Mouse (Mus musculus): Measurements from ENCODE around the gene Olfr295. TPM values are rescaled to one million over a fixed set of nuclear protein-coding genes. Genes with fewer than 3 reads are reported as not detected.

The Olfr295 gene
- not detected in 2 replicates for polyA plus RNA-seq (2014; fragmentation: Nextera tagmentation; extraction: Ambion mirVana)

DNA sequence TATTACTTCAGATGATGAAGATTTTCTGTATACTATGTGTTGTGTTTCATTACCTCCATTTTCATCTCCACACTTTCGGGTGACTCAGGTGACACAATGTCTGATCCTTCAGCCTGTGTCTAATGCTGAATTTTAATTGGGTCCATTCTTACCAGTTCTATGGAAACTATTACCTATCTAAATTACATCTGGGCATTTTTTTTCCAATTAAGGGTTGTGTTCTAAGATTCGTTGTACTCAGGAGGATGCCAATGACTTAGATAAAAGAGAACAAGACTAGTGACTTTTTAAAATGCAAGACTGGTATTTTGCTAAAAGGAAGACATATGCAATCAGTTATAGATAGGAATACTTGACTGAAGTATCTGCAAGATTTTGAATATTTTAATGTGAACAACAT is at the start of gene Olfr295:
Gene Olfr295, plus strand, starts transcription at position 301 of the 400 bp plus-strand sequence.
- no peak within 1 kb of the TSS for H3K27ac ChIP-seq (ENCODE audit: low read depth, low read length)
- no peak within 1 kb of the TSS for H3K4me3 ChIP-seq (ENCODE audit: low read depth, low read length)
- H3K9me3 ChIP-seq (ENCODE audit: control insufficient read depth, low read length) = no peaks in the 10 kb centered on the region
- H3K4me2 ChIP-seq (ENCODE audit: low read depth, low read length) = no peak within 1 kb of the TSS
- no peaks in the 10 kb centered on the region for H3K27me3 ChIP-seq (ENCODE audit: control insufficient read depth, insufficient read depth, low read length)
- no peaks in the 10 kb centered on the region for H3K4me1 ChIP-seq (ENCODE audit: control insufficient read depth, insufficient read depth, low read length)
- whole genome bisulfite sequencing = 85% methylated on average over 2 of the region's 2 CpGs
- ATAC-seq (ENCODE audit: low read depth) = no peak
- H3K36me3 ChIP-seq (ENCODE audit: control insufficient read depth, insufficient read depth, low read length) = no peaks in the 10 kb centered on the region
- H3K9ac ChIP-seq (replicated peaks; ENCODE audit: low read depth, low read length) = no peak within 1 kb of the TSS

DNA sequence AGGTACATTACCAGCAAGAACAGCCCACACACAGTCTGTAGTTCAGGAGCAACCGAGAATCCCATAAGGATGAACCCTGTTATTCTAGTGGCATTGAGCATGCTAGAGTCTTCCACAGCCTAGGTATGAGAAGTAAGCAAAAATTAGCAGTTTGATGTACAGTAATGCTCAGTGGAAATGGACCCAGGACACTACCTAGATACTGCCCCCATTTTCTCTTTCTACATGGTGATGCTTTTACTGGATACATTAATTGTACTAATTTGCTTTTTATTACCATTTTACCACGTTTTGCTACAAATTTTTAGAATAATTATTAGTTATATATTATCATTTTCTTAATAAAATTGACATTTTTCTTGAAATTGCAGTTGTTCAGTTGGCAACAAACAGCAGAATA is 32.9 kb downstream of the Olfr295 start, which contains the start of gene Olfr294:
Gene Olfr294, minus strand, starts transcription at position 101 of the 400 bp plus-strand sequence.
- no peaks in the 10 kb centered on the region for H3K9me3 ChIP-seq (ENCODE audit: control insufficient read depth, low read length)
- H3K9ac ChIP-seq (replicated peaks; ENCODE audit: low read depth, low read length) = no peak within 1 kb of the TSS
- no peak within 1 kb of the TSS for H3K4me3 ChIP-seq (ENCODE audit: low read depth, low read length)
- no peak within 1 kb of the TSS for H3K4me2 ChIP-seq (ENCODE audit: low read depth, low read length)
- no peaks in the 10 kb centered on the region for H3K4me1 ChIP-seq (ENCODE audit: control insufficient read depth, insufficient read depth, low read length)
- no peak for ATAC-seq (ENCODE audit: low read depth)
- H3K27ac ChIP-seq (ENCODE audit: low read depth, low read length) = no peak within 1 kb of the TSS
- no peaks in the 10 kb centered on the region for H3K36me3 ChIP-seq (ENCODE audit: control insufficient read depth, insufficient read depth, low read length)
- whole genome bisulfite sequencing = 66% methylated on average over 2 of the region's 2 CpGs
- H3K27me3 ChIP-seq (ENCODE audit: control insufficient read depth, insufficient read depth, low read length) = no peaks in the 10 kb centered on the region

Other genes starting within 250 kb of the Olfr295 start
- not detected in 2 replicates for gene Olfr307, start 246.3 kb upstream of the Olfr295 start, polyA plus RNA-seq (2014; fragmentation: Nextera tagmentation; extraction: Ambion mirVana)
- gene Olfr305, start 216.9 kb upstream of the Olfr295 start, polyA plus RNA-seq (2014; fragmentation: Nextera tagmentation; extraction: Ambion mirVana) = not detected in 2 replicates
- gene Olfr304, start 197.2 kb upstream of the Olfr295 start, polyA plus RNA-seq (2014; fragmentation: Nextera tagmentation; extraction: Ambion mirVana) = not detected in 2 replicates
- not detected in 2 replicates for gene Olfr303, start 186.1 kb upstream of the Olfr295 start, polyA plus RNA-seq (2014; fragmentation: Nextera tagmentation; extraction: Ambion mirVana)
- gene Olfr301, start 180.0 kb upstream of the Olfr295 start, polyA plus RNA-seq (2014; fragmentation: Nextera tagmentation; extraction: Ambion mirVana) = not detected in 2 replicates
- not detected in 2 replicates for gene Olfr299, start 123.9 kb upstream of the Olfr295 start, polyA plus RNA-seq (2014; fragmentation: Nextera tagmentation; extraction: Ambion mirVana)
- not detected in 2 replicates for gene Olfr298, start 91.4 kb upstream of the Olfr295 start, polyA plus RNA-seq (2014; fragmentation: Nextera tagmentation; extraction: Ambion mirVana)
- not detected in 2 replicates for gene Olfr297, start 63.9 kb upstream of the Olfr295 start, polyA plus RNA-seq (2014; fragmentation: Nextera tagmentation; extraction: Ambion mirVana)
- not detected in 2 replicates for gene Olfr294, start 32.8 kb downstream of the Olfr295 start, polyA plus RNA-seq (2014; fragmentation: Nextera tagmentation; extraction: Ambion mirVana)
- not detected in 2 replicates for gene Olfr293, start 65.2 kb downstream of the Olfr295 start, polyA plus RNA-seq (2014; fragmentation: Nextera tagmentation; extraction: Ambion mirVana)
- gene Olfr292, start 104.5 kb downstream of the Olfr295 start, polyA plus RNA-seq (2014; fragmentation: Nextera tagmentation; extraction: Ambion mirVana) = not detected in 2 replicates
- gene Folh1, start 192.1 kb downstream of the Olfr295 start, polyA plus RNA-seq (2014; fragmentation: Nextera tagmentation; extraction: Ambion mirVana) = 0.24 and 1.2 TPM in 2 replicates
- gene Vmn2r77, start 211.2 kb downstream of the Olfr295 start, polyA plus RNA-seq (2014; fragmentation: Nextera tagmentation; extraction: Ambion mirVana) = not detected in 2 replicates